Mouse (Mus musculus): Measurements from ENCODE around the gene Ssr4.

The Ssr4 gene

DNA sequence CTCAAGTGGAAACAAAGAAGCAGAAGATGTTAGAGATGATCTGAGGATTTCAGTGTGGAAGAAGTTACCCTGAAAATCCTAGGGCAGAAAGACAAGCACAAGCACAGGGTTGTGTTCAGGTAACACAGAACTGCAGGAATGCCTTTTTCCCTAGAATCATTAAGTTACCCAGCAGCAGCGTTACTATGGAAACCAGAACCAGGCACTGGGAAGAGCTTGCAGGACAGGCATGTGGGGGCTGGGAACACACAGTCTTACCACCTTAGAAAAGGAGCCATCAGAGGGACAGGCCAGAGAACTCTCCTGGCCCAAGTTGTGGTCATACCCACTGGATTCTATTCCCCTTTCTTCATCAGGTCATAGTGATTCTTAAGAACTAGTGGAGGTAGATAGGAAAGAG, 19.0 kb downstream of the Ssr4 start:
- DNase-seq (ENCODE audit: low read depth, low spot score): peak; percentile 45

DNA sequence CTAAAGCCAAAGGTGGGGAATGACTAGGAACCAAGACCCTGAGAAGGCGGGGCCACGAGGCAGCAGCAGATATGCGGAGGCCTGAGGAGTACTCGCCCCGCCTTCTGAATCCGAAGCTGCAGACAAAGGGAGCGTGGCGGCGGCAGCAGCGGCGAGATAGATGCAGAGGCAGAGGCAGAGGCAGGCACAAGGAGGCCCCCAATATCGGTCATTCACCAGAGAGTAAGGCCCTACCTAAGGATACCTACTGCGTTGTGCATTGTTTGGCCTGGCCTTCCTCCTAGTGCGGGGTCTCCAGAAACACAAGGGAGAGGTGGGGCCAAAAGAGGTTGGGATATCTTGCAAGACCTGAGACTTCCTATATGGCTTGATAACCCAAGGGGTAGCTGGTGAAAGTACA, 28.2 kb downstream of the Ssr4 start:
- DNase-seq (ENCODE audit: low read depth, low spot score): peak; percentile 48

DNA sequence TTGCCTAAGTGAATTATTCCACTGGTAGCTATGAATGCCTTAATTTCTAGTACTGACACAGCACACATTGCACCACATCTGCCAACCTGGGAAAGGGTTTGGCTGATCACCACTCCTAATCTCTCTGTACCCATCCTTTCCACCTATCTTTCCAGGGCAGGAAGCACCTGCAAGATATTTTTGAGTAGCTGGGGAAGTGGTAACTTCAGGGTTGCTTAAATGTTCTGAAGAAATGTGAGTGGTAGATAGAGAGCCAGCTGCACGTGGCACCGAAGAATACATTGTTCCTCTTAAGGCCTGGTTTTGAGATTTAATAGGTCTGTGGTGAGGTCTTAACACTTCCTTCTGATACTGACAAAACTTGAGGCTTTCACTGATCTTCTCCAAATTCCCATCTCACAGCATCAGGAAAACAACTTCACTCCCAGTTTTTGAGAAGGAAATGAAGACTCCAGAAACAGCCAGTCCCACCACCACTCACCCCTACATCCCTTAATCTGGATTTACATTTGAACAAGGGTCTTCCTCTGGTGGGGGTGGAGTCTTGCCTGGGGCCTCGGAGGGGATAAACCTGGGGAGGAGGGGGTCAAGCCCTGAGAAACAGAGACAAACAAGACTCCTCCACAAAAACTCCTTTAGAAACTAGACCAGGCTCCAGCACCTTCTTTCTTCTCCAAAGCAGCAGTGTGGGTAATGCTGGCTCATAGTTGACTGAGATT, 29.9 kb downstream of the Ssr4 start:
- peak; percentile 61 for DNase-seq (ENCODE audit: low read depth, low spot score)

DNA sequence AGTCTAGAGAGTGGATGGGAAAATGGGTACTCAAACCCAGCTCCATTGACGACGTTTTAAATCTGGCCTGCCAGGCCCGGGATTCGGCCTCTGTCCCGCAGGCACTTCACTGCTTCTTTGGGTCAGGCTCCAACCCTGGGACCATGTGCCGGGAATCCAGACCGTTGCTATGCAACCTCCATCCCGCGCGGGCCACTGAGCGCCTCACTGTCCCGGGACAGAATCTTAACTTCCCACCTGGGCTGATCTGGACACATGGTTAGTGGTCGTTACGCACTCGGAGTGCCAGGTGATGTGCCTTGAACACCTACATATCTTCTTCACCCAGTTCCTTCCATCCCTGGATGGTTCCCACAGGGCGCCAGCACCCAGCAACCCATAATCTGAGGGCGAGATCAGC, 36.9 kb downstream of the Ssr4 start:
- DNase-seq (ENCODE audit: low read depth, low spot score): peak; percentile 68

DNA sequence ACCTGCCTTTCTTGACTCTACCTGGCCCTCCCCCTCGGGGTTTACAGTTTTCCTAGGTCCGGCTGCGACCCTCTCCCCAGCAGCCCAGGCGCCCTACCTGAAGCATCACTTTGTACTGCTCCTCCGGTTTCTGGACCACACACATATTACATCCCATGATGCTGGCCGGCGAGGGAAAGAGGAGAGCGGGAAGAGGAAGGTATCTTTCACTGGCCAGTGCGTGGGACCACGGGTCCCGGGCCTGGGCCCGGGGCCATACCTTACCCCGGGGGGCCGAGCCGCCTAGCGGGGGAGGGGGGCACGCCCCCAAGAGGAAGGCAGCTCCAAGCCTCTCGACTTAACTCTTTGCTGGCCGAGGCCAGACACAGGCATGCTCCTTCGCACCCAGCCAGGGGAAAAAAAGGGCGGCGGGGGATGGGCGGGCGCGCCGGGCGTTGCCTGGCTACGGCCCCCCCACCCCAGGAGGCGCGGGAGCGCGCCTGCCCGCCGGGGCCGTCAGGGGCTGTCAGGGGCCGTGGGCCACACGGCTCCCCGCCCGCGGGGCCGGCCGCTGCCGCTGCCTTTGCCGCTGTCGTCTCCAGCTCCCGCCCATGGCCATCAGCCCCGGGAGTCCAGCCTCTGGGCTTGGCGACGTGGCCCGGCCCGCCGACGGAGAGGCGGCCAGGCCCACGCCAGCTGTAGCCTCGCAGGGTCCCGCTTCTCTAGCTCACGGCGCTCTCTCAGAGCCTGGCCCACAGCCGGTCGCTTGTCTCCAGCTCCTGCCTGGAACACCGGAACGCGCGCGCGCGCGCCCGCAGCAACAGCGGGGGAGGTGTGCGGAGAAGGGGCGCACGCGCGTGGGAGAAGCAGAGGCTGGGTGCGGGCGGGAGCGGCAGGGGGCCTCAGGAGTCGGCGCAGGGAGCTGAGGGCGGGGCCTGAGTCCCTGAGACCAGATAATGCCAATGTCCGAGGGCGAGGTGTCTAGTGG, 37.6 kb downstream of the Ssr4 start, which contains the start of gene Pdzd4:
Gene Pdzd4, minus strand, starts transcription at position 785 of the 967 bp plus-strand sequence.
- peak; percentile 64 for DNase-seq (ENCODE audit: low read depth, low spot score)

DNA sequence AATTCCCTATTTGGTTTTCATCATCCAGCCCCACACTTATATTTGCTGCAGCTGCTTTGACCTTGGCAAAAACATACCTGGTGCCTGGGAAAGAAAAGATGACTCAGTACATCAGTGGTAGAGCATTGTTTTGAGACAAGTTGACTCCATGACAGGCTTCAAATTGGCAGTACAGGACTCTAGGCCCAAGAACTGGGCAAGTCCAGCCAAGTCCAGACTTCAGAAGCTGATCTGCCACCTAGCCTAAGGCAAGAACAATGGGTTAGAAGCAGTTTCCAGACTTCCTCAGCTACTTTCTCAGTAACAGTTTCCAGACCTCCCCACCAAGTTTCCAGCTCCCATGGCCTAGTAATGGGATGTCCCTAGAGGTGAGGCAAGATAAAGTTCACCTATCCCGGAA, 48.9 kb downstream of the Ssr4 start:
- no peak for DNase-seq (ENCODE audit: low read depth, low spot score)

DNA sequence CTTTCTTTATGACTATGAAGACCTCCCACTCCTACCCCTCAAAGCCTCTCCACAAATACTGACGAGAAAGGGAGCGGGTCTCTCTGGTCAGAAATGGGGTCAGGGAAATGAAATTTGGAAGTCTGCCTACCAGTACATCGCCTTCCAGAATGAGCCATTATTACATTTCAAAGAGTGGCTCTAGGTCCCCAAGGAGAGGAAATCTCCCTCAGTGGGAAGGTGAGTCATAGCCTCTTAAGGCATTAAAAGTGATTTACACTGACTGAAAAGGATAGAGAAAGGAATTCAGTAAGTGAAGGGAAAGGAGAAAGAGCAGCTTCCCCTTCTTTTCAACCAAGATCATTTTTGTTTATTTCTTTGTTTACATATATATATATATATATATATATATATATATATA, 49.9 kb downstream of the Ssr4 start:
- no peak for DNase-seq (ENCODE audit: low read depth, low spot score)
